Mouse (Mus musculus): Measurements from ENCODE around the gene Muc3.

GRCm38 (mm10) chr5:137098418-137098817, 50.7 kb downstream of the Muc3 start:
- TF ChIP-seq CTCF (IDR thresholded peaks at IDR 0.05; ENCODE audit: low read depth) (no peak), EP300 (optimal IDR thresholded peaks at IDR 0.05) (no peak)

Measured in stomach, postnatal 0 days (tissue).